Mouse (Mus musculus) heart, postnatal 25 days (tissue): Measurements from ENCODE around the gene Acsbg1. TPM values are rescaled to one million over a fixed set of nuclear protein-coding genes. Genes with fewer than 3 reads are reported as not detected.
"Not testable (repeated sequence)": the region's sequence is repeated elsewhere in the genome, so short reads cannot be mapped to it uniquely, and the experiment has no call there.

Experiments used
- DNase-seq: peaks from one replicate; pipeline ENCODE4 v3.0.0; 2022; ENCODE audit warnings: low spot score
- intact Hi-C: fragments of 180-260 bp; cut with DNase I; formaldehyde crosslinking; loops from one replicate; pipeline ENCODE4 v1.15.1; 2025
- total RNA-seq, 2 experiments: library from RNA; stranded (reverse); gene quantifications; 2 replicates each; pipeline ENCODE4 v1.2.3; 2021

Acsbg1 gene
- under 1 TPM; 0.10 to 0.28 TPM for total RNA-seq

DNA sequence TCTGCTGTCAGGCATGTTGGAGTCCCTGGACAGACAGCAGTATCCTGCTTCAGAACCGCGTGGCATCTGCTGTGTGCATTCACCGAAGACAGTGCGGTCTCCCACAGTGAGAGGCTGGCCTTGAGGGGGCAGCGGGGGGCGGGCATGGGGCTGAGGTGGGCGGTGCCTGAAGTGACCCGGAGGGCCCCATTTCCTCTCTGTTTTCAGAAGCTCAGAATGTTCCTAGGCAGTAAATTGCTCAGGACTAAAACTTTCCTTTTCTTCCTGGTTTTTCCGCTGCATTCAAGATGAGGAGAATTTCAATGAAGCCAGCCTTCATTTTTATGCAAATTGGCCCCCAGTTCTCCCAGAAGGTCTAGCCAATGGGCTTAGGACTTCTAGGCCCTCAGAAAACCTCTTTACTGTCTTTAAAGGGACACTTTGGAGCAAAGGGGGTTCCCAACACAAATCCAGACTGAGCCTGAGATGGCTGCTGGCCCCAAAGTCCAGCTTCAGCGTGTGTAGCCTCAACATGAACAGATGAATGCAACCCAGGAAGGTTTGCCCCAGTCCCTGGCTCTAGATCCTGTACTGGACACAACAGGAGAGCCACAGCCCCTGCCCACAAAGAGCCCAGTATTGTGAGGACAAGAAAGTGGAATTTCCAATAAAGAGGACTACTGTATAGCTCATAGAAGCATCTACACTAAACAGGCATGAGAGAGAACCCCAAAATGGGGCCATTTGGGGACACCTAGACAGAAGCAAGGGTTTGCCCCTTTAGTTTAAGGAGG is at the start of gene Acsbg1:
TSS of gene Acsbg1 (minus strand) at position 266 of the 773 bp plus-strand sequence.
- no peak for DNase-seq
- intact Hi-C loops: no loop called here

DNA sequence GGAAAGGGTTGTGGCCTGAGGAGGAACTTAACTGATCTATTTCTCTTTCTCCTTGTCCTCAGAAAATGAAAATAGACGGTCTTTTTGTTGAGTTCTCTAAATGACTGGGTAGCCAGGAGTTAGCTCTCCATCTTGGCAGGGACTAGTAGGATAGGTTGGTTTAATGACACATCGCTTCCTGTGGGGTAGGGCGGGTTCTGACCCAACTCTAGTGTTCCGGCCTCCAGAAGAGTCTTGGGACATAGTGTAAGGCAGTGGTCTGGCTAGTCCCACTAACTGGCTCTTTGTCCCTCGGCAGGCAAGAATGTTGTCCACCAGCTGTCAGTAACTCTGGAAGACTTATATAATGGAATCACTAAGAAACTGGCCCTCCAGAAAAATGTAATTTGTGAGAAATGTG is 46.4 kb upstream of the Acsbg1 start:
- intact Hi-C loops: no loop called here
- no peak for DNase-seq

DNA sequence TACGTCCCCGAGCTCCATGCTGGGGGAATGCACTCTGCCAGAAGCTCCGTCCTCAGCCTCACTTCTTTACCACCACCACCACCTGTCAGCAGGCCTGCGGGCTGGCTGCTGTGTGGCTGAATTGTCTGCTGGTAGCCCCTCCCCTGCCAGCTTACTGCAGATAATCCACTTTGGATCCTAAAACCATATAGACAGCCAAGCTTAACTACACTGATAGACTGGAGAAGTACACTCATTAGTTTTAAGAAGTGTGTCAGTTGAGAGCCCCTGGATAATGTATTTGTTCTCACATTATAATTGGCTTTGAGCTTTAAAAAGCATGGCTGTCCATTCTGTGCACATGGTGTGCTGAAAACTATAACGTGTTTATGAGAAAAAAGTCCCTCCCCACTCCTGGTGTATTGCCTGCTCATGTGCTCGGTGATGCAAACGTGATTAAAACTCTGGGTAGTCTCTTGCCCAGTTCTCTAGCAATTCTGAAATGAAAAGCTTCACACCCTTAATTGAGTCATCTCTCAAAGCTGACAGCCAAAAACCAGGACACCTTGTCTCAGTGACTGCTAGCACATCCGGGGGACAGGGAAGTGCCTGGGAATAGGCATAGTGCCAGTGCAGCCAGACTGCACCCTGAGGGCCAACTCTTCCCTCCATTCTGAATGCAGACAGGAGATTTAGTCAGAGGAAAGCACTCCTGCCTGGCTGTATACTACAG is 45.8 kb upstream of the Acsbg1 start:
- no peak for DNase-seq
- intact Hi-C loops: no loop called here

DNA sequence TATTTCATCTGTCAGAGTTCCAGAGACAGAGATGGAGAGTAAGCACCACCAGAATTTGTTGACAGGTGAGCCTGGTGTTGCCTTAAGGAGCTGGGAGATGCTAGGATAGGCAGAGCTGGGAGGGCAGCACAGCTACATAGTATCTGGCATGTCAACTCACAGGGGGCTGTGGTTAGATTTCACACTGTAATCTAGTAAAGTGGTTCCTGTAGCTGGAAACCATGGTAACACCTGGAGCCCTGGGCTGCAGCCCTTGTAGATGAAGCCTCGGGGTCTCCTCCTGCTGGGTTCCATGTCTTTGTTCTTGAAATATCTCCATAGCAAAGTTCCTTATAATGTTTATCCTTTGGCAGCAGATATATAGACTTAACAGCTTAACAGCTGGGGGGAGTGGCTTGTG is 43.9 kb upstream of the Acsbg1 start:
- intact Hi-C loops: no loop called here
- no peak for DNase-seq

DNA sequence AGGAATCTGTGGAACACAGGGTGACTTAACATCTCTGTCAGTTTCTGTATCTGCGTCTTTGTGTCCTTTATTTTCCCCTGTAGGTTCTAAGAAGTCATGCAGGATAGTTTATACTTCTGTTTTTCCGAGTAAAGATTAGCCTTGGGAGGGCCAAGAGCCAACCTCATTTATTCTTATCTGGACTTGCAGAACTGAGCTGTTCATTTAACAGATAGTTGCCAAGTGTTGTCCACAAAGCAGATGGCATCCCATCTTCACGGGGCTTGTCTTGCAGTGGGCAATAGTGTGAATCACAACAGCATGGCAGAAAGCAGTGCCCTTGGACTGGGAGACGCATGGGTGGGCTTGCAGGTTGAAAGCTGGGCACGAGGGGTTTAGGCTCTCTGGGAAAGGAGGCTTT is 42.7 kb upstream of the Acsbg1 start:
- no peak for DNase-seq
- intact Hi-C loops: no loop called here

DNA sequence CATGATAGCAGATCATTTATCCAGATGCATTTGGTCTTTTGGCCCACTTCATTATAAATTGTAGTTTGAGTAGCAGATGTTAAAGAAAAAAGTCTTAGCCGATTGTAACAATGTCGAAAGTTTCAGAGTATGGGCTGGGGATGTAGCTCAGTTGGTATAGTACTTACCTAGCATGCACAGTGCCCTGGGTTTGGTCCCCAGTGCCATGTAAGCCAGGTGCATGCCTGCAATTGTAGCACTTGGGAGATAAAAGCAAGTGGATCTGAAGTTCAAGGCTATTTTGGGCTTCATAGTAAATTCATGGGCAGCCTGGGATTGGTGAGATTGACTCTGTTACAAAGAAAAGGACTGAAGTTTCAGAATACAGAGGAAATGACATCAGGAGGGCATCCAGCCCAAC is 40.9 kb upstream of the Acsbg1 start:
- intact Hi-C loops: no loop called here
- no peak for DNase-seq

DNA sequence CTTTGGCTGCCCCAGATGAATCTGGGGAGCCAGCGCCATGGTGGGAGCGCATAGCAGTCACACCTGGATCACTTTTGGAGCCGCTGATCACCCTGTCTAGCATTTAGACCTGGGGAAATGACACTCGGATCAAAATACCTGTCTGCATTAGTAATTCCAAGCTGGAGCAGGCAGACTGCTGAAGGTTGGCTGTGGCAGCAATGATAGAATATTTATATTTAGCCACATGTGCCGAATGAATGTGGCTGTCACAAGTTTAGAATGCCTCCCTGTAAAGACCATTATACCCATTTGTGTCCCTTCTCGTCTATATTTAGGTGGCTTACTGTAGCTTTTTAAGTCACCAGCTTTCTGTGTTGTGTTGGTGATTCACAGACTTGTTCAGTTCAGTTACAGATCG is 39.1 kb upstream of the Acsbg1 start:
- intact Hi-C loops: no loop called here
- DNase-seq: no peak

DNA sequence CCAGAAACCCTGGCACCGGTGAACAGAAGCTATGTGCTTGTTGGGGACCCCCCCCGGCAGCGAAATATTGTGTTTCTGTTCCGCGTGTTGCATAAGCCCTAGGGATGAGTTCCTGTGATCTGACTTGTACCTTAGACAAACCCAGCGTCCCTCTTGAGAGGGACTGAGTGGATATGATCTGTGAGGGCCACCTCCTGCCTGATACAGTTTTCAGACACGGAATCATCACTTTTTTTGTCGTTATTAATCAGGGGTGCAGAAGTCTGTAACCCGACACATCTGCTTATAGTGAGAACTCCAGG is 38.5 kb upstream of the Acsbg1 start:
- intact Hi-C loops: no loop called here
- DNase-seq: no peak

DNA sequence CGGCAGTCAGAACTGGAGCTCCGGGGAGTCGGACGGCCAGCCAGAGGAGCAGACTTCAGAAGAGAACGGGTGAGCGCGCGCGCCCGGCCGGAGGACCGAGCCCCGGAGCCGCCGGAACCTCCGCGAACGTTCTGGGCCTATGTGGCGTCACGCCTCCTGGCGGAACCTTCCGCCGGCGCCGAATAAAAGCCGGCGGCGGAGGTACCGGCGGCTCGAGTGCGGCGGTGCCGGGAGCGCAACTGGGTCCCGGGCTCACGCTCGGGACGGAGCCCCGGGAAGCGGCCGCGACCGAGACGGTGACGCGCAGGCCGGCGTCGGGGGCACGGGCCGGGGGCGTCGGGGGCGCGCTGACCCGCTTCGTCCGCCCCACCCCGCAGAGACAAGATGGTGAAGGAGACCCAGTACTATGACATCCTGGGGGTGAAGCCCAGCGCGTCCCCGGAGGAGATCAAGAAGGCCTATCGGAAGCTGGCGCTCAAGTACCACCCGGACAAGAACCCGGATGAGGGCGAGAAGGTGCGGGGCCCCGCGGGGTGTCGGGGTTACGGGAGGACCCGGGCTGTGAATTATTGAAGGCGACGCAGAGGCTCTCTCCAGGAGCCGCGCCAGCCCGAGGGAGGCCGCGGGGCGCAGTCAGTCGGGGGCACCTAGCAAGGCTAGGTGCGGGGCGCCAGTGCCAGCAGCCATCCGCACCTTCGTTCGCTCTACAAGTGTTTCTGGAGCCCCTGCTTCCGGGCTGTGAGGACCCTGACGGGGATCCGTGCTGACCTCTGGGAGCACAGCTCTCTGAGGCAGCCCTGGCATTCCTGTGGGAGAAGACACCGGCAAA is 37.9 kb upstream of the Acsbg1 start:
- peak; percentile 72 for DNase-seq
- intact Hi-C loops: no loop called here

DNA sequence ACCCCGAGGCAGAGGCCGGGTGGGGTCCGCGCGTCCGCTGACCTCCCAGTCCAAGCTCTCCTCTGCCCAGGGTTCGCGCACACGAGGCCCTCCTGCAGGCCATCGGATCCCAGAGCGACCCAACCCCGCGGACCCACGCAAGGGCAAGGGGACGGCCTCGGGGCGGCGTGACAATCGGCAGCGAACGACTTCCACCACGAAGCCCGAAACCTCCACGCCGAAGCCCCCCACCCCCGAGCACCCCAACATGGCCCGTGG is 37.3 kb upstream of the Acsbg1 start:
- DNase-seq: no peak
- intact Hi-C loops: no loop called here

DNA sequence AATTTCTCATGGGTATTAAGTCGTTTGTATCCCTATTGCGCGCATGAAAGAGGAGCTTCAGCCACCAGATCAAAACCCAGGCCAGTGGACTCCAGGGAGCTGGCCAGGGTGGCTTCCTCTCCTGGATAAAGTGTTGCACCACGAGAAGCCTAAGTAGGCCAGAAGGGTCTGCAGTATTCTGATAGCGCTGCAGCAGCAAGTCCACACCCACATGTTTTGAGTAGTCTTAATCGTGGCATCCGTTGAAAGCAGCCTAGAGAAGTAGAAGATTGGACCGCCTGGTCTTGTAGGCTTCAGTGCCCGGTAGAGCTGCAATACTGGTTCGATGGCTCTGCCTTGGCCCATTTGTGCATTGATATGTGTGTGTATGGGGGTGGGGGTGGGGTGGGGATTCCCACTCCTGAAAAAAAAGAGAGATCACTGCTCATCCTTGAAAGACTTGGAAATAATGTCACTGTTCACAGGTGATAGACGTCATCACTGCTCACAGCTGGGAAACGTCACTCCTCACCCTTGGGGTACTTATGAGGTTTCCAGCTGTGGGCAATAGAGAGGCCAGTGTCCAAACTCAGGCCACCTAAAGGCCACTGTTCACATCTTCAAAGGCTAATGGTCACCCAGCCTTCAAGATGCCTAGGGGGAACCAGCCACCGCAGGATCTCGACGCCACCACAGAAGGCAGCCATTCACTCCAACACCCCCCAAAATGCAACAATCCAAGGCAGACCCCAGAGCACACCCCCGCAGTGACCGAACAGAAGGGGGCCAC is 36.8 kb upstream of the Acsbg1 start, which contains the start of gene Dnaja4:
TSS of gene Dnaja4 (plus strand) at position 556 of the 769 bp plus-strand sequence.
- no peak for DNase-seq
- intact Hi-C loops: no loop called here

DNA sequence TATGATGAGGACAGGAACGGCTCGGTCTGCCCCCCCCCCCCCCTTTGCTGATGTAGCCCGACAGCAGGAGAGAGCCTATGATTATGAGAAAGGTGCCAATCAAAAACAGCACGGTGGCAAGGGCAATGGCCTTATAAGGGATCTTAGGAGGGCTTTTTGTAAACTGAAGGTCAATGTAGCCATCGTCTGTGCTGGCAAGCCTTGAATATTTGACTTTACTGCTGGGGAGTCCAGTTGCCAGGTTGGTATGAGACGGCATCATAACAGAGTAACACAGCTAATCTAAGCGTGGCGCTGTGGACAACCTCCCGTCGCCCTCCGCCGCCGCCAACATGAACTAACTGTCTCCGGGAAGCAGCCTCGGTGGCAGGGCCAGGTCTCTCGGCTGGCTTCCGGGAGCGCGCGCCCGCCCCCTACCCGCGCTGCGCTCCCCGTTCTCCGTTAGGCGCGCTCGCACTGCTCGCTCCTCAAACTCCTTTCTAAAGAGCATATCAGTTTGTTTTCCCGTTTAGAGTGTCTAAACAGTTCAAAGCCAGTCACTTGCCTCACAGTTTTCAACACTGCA is 29.7 kb upstream of the Acsbg1 start:
- intact Hi-C loops, DNase-seq: not testable (repeated sequence)

DNA sequence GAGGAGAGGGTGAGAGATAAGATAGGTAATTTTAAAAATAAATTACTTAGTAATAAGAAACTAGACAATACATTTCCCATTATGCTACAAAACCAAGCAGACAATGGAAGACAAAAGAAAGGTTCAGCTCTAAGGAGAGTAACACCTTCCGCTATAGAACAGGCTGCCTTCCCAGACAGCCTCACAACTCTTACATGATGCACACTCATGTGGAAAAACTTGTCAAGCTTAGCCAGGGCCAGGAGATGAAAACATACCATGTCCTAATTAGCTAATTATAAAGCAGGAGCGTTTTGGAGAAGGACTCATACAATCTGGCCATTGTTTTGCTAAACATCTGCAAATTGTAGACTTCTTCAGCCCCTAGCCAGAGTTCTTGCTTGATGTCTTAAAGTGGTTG is 29.0 kb upstream of the Acsbg1 start:
- intact Hi-C loops, DNase-seq: not testable (repeated sequence)

DNA sequence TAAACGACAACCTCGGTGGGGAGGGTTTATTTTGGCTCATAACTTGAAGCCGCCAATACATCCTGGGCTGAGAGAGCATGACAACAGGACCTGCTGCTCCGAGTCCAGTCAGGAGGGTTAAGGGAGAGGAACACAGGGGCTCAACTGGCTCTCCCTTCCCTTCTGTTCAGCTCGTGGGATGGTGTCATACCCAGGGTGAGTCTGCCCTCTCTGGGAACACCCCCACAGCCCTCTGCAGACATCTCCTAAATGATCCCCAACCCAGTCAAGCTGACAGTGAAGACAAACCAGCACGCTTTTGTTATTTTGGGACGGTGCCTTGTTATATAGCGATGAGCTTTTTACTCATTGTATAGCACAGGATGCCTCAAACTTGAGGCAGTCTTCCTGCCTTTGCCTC is 27.8 kb upstream of the Acsbg1 start:
- DNase-seq: no peak
- intact Hi-C loops: no loop called here

DNA sequence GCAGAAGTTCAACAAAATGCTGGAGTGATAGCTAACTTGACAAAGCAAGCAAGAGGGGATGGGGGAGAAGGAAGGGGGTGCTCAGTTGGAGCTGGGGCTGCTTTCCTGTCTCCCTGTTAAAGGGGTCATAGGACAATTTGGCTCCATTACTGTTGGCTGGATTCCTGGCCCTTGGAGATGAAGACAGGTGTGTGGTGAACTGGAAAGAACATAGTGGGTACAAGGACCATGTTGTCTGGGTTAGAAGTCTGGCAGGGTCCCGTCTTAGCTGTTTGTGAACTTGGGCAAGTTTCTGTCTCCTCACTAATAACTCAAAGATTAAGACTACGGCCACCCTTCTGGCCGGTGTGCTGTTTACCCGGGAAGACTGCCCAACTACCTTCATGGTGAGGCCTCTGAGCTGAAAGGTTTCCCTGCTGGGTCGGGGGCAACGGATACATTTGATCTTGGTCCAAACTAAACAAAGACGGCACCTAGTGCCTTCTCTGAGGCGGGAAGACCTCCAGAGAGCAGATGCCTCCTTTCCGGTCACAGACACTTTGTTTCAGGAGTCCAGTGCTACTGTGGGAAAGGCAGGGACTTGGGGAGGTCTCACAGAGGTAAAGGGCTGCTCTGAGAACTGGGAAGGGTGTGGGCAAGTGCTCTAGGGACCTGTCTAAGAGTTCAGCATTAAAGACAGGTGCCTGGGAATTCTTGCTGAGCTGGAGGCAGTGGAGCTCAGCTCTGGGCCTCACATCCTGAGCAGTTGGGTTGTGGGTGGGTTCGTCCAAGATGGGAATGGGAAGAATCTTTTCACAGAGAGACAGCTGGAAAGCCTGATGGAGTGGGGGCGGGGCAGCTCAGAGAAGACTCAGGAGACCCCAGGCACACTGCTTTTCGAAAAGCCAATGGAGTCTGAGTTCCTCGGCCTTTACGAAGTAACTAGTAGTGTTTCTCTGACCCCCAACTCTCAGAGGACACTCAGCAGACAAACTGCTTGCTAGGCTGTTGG is 25.9 kb upstream of the Acsbg1 start:
- DNase-seq: no peak
- intact Hi-C loops: no loop called here

DNA sequence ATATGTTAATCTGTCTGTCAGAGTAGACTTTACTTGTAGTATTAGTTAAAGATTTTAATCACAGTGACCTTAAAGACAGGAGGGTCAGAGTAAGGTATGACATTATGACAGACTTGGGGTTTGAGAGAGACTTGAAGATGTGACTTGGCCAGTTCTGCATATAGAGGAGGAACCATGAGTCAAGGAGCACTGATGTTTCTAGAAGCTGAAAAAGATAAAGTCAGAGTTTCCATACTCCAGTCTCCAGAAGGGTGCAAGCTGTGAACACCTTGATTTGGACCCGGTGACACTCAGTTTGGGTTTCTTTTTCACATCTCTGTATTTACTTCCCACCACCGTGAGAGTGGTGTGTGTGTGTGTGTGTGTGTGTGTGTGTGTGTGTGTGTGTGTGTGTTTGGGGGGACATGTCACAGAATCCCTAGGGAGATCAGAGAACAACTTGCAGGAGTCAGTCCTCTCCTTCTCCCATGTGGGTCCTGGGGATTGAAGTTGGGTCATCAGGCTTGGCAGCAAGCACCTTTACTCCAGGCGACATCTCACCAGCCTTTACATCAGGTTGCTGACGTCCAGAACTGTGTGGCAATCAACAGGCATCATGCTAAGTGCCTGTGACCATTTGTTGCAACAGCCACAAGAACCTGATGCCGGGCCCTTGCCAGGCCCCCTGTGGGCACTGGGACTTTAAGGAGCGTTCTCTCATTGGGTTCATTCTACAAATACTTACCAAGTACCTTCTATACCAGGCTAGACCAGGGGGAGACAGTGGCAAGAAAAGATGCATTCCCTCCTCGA is 22.3 kb upstream of the Acsbg1 start:
- DNase-seq: no peak
- intact Hi-C loops: no loop called here

DNA sequence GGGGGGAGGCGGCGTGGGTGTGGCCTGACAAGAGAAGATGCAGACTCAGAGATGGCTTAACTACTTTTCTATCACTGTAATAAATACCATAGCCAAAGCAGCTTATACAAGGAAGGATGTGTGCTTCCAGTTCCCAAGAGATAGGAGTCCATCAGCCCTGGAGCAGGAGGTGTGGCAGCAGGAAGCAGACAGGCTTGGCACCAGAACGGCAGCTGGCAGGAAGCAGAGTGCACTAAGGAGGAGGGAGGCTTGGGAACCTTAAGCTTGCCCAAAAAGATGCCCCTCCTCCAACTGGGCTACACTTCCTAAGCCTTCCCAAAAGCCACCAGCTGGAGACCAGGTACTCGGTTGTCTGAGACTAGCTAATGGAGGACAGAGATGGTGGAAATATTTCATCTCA is 21.2 kb upstream of the Acsbg1 start:
- intact Hi-C loops: no loop called here
- no peak for DNase-seq

DNA sequence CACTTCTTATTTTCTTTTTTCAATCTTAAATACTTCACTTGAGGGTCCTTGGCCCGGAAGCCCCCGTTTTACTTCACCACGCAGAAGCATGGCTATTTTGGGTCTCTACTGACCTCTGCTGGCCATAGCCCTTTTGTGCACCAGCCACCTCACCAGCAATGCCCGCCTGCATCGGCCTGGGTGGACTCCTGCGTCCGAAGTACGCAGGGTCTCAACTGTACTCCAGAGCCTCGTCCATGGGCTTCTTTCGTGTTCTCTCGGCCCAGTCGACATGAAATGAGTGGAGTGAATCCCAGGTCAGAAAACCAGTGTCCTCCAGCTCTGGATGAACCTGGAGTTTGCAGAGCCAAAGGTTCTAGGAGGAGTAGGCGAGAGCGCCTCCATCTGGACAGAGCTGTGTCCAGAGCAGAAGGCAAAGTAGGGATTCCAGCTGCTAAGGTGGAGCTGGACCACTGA is 14.9 kb upstream of the Acsbg1 start:
- intact Hi-C loops: loop anchor here (1.0 to 2.0 kb wide), 2 partner anchors 62 to 238 kb away; no protein-coding TSS in a partner anchor
- peak; percentile 17 for DNase-seq
